Mouse (Mus musculus) testis, postnatal 10 days (tissue): ENCODE measurements around the gene Atp6v0a1.
A peak's percentile ranks its signal among the peaks of the same experiment; 100 is the strongest.

ENCODE experiments used
- DNase-seq: peaks from one replicate; pipeline ENCODE4 v3.0.0; 2021; ENCODE audit warnings: low spot score

Atp6v0a1 gene

GRCm38 (mm10) chr11:101085617-101086322, 76.5 kb downstream of the Atp6v0a1 start:
- DNase-seq: no peak

GRCm38 (mm10) chr11:101086323-101086674, 77.0 kb downstream of the Atp6v0a1 start:
- no peak for DNase-seq

DNA sequence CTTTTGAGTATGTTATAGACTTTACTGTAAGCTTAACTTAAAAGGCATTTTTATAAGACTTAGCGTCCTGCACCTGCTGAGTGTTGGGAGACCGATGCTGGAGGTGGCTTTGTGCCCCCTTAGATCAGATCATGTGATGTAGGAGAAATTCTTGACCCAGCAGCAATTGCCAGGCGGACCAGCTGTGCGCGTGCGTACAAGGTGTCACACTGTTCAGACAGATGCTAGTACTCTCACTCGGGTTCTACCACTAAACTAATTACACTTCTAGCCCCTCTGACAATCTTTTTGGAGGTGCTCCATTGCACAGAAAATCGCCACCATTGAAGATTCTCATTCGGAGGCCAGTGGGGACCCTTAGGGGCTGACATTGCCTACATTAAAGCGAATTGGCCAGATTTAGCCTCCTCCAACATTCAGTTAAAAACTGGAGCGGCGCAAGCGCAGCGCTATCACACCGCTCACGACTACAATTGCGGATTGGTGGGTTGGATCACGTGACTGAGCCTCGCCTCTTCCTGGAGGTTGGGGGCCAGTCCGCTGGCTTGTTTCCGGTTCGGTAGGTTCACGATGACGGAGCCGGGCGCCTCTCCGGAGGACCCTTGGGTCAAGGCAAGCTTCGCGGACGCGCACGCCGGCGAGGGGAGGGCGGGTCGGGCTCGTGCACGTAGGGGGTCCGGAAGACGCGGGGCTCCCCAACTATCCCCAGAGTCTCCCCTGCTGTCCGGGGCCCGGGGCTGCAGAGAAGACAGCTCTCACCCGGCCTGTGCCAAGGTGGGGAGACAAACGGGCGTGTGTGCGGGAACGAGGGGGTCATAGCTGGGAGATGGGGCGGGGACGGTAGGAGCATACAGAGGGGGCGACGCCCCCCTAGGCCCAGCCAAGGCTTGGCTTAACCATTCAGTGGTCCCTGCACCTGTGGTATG, 77.8 kb downstream of the Atp6v0a1 start, which contains the start of gene Mlx:
TSS of gene Mlx (plus strand) at position 522 of the 926 bp plus-strand sequence.
- DNase-seq: peak; percentile 90

- no peak for DNase-seq
Observed at GRCm38 (mm10) chr11:101087682-101088055, 78.4 kb downstream of the Atp6v0a1 start.

DNA sequence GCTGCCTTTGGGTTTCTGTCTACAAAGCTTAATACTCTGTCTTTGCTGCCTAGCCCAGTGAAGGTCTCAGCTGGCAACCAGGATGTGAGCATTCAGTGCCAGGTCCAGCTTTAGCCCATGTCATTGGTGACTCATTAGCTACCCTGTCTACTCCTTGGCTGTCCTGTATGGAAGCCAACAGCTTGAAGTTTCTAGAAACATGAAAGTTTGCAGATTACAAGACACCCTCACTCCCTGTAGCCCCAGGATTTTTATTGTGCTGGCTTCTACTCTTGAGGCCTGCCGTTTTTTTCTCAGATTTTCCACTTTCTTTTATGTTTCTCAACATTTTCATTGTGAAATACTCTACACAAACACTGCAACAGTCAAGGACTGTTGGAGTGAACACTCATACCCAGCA, 80.7 kb downstream of the Atp6v0a1 start:
- DNase-seq: no peak

GRCm38 (mm10) chr11:101094930-101095313, 85.7 kb downstream of the Atp6v0a1 start:
- no peak for DNase-seq

DNA sequence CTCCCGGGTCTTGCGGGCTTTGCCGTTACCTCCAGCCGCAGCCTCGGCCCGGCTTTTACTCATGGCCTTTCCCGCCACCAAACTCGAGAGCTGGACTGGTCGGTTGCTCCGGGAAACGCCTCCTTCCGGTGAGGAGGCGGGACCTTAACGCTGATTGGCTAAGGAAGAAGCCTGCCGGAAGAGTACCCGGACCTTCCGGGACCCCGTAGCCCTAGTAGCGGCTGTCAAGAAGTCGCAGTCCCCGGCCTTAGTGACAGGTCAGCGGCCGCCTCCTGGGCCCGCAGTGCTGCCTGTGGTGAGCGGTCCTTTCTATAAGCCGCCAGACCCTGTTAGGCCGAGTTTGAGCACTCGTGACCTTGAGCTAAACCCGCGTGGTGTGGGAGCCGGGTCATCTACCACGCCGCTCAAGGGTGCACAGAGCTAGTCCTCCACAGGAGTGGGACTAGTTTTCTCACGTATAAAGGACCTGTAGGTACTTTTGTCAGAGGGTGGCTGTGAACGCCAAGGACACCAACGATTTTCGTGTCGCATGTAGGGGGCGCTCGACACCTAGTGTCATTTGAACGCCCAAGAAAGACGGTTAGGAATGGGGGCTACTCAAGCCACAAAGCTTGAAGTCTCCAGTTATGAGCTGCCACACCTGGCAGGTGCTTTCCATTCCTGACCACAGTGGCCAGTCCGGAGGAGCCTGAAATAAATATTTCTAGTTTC, 86.2 kb downstream of the Atp6v0a1 start, which contains the start of gene Psmc3ip:
TSS of gene Psmc3ip (minus strand) at position 123 of the 711 bp plus-strand sequence.
- DNase-seq: peak; percentile 95

DNA sequence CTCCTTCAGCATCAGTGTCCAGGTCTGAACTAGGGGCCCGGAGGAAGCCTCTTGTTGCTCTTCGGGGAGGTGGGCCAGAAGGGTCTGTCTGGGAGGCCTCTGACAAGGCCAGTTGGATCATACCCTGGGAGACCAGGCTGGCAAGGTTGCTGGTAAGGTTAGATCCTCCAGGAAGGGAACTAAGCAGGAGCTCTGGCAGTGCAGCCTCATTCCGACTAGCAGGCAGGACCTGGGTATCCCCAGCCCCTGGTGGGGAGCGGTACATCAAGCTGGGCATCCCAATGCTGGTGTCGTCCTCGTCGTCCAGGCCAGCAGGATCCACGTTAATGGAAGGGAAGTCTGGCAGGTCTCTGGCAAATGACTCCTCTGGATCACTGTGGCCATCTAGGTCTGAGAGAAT, 89.0 kb downstream of the Atp6v0a1 start:
- DNase-seq: no peak

DNA sequence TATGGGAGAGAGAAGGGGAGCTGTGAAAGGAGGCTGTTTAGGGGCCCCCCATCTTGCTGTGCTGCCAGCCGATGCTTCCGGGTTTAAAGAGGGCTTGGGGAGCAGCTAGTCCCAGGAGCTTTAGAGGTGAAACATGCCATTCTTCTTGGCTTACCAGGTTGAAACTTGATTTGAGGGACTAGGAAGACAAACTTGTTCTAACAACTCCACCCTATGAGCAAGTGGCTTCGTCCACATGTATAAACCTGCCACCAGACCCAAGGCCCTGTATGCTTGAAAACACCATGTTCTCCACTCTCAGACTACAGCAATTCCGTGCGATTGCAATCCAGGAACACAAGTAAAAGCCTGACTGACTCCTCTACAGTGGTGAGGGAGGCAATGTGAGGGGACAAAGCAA, 93.8 kb downstream of the Atp6v0a1 start:
- DNase-seq: no peak

DNA sequence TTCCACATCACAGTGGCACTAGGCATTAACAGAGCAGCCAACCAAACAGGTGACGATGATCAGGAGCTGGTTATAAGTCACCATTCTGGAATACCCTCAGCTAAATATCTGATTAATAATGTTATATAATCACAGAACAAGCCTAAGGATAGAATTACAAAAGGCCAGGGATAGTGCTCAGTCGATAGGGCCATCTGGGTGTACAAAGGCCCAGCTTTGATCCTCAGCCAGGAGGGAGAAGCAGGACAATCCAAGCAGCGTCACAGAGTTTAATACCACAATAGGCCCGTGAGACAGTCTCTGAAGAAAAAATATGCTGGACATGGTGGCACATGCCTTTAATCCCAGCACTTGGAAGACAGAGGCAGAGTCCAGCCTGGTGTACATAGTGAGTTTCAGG, 100.1 kb downstream of the Atp6v0a1 start:
- no peak for DNase-seq

- no peak for DNase-seq
Observed at GRCm38 (mm10) chr11:101110708-101111107, 101.5 kb downstream of the Atp6v0a1 start.

DNA sequence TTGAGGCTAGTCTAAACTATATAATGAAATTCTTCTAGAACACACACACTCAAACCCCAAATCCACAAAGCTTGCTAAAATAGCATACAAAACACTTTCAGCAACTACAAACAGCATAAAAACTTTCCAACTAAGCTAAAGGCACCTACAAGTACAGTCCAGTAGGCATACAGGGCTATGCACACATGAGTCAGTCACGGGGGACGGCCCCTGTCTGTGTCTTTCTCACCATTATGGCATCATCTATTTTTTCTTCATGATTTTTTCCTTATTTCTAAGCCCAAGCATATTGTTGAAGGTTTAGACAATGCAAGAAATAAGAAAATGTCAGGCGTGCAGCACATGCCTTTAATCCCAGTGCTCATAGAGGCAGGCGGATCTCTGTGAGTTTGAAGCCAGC, 101.9 kb downstream of the Atp6v0a1 start:
- no peak for DNase-seq

DNA sequence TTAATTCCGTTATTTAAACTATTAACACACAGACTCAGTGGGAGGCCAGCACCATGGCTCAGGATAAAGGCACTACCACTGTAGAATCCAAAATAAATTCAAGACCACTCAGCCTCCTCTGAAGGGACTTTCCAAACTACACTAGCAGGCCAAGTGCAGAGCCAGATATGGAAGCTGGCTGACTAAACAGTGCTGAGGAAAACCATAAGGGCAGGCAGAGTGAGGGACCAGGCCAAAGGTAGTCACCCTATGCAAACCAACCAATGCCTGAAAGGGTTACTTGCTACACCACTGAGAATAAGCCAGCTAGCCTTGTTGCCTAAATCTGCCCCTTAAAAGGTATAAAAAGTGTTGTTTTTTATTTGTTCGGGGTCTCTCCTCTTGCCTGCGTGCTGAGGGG, 102.9 kb downstream of the Atp6v0a1 start:
- DNase-seq: no peak
